ENCODE assay signal across 23 mouse cellular contexts in the genomic region with DNA sequence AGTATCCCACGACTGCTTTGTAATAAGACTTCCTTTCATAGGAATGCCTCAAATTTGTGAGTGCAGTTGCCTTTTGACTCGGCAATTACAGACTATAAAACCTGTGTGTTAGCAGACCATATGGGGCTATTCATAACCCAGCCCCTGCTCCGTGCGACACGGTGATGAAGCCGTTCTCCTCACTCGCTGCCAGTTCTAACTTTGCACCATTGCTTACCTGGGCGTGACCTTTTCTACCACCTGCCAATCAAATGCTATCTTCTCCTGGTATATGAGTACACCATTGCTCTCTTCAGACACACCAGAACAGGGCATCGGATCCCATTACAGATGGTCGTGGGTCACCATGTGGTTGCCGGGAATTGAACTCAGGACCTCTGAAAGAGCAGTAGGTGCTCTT.
DNase-seq lines count a peak whose midpoint lies in the region; ATAC-seq lines count a peak whose summit lies in the region.
"Had no signal": no experiment of that assay in that cellular context is flagged by ENCODE, and none has a peak within 500 bp of the region (broad histone marks: within the 10 kb centered on the region; RNA-seq: fewer than 3 reads in every experiment).

No protein-coding gene starts in this region.

- no peak overlapping the region for H3K27ac ChIP-seq in midbrain, embryonic 11.5 days (ENCODE audit: low read depth, low read length)
- no peak overlapping the region for H3K27ac ChIP-seq in midbrain, embryonic 10.5 days (replicated peaks)
- no peak overlapping the region for H3K27ac ChIP-seq in limb, embryonic 13.5 days
- no peak overlapping the region for H3K27ac ChIP-seq in midbrain, embryonic 13.5 days
- H3K27ac ChIP-seq: forebrain, embryonic 12.5 days; heart, embryonic 13.5 days; hindbrain, embryonic 14.5 days had no signal

- no peaks in the 10 kb centered on the region for H3K4me1 ChIP-seq in midbrain, embryonic 11.5 days (ENCODE audit: control insufficient read depth, insufficient read depth, low read length)
- peaks cover 17% of the 10 kb centered on the region for H3K4me1 ChIP-seq in midbrain, embryonic 10.5 days
- peaks cover 12% of the 10 kb centered on the region for H3K4me1 ChIP-seq in limb, embryonic 13.5 days
- H3K4me1 ChIP-seq in midbrain, embryonic 13.5 days (replicated peaks): 0 out of 2 replicates have a peak, but pooled peaks cover 7% of the 10 kb centered on the region

- no peak overlapping the region for H3K4me2 ChIP-seq in midbrain, embryonic 11.5 days
- no peak overlapping the region for H3K4me2 ChIP-seq in limb, embryonic 13.5 days (replicated peaks)
- H3K4me2 ChIP-seq in midbrain, embryonic 13.5 days (replicated peaks): no peak overlapping the region
- H3K4me2 ChIP-seq: forebrain, embryonic 12.5 days; heart, embryonic 13.5 days; hindbrain, embryonic 14.5 days; lung, embryonic 14.5 days had no signal

- no peaks in the 10 kb centered on the region for H3K9me3 ChIP-seq in midbrain, embryonic 11.5 days (ENCODE audit: control insufficient read depth, low read length)
- H3K9me3 ChIP-seq in midbrain, embryonic 10.5 days (replicated peaks): no peaks in the 10 kb centered on the region
- H3K9me3 ChIP-seq in limb, embryonic 13.5 days: no peaks in the 10 kb centered on the region
- no peaks in the 10 kb centered on the region for H3K9me3 ChIP-seq in midbrain, embryonic 13.5 days
- H3K9me3 ChIP-seq: forebrain, embryonic 12.5 days; heart, embryonic 13.5 days had no signal

- WGBS in midbrain, embryonic 11.5 days: 63% methylated on average over 11 of the region's 11 CpGs
- WGBS in midbrain, embryonic 10.5 days: 71% methylated on average over 11 of the region's 11 CpGs
- WGBS in limb, embryonic 13.5 days: 50% methylated on average over 11 of the region's 11 CpGs
- WGBS in midbrain, embryonic 13.5 days: 54% methylated on average over 11 of the region's 11 CpGs

- no peak overlapping the region for H3K4me3 ChIP-seq in midbrain, embryonic 11.5 days (ENCODE audit: low read depth, low read length)
- H3K4me3 ChIP-seq in midbrain, embryonic 10.5 days: no peak overlapping the region
- no peak overlapping the region for H3K4me3 ChIP-seq in limb, embryonic 13.5 days
- H3K4me3 ChIP-seq in midbrain, embryonic 13.5 days (replicated peaks): no peak overlapping the region
- H3K4me3 ChIP-seq: forebrain, embryonic 12.5 days; heart, embryonic 13.5 days had no signal

- no peaks in the 10 kb centered on the region for H3K36me3 ChIP-seq in midbrain, embryonic 11.5 days (ENCODE audit: control insufficient read depth, insufficient read depth, low read length)
- no peaks in the 10 kb centered on the region for H3K36me3 ChIP-seq in midbrain, embryonic 10.5 days
- peaks cover 10% of the 10 kb centered on the region for H3K36me3 ChIP-seq in limb, embryonic 13.5 days
- no peaks in the 10 kb centered on the region for H3K36me3 ChIP-seq in midbrain, embryonic 13.5 days
- H3K36me3 ChIP-seq: forebrain, embryonic 12.5 days had no signal

- no peak overlapping the region for H3K9ac ChIP-seq in midbrain, embryonic 11.5 days (ENCODE audit: low read length)
- H3K9ac ChIP-seq in limb, embryonic 13.5 days: no peak overlapping the region
- no peak overlapping the region for H3K9ac ChIP-seq in midbrain, embryonic 13.5 days (replicated peaks)
- H3K9ac ChIP-seq: forebrain, embryonic 12.5 days; heart, embryonic 13.5 days; hindbrain, embryonic 14.5 days; lung, embryonic 14.5 days had no signal

- DNase-seq in embryo, embryonic 10 days (ENCODE audit: low spot score): peak; percentile 3
- DNase-seq in embryo, embryonic 10.5 days (ENCODE audit: low spot score): no peak
- no peak for DNase-seq in midbrain, embryonic 11.5 days (ENCODE audit: low spot score, missing footprints)
- no peak for DNase-seq in midbrain, embryonic 10.5 days (ENCODE audit: low spot score)
- no peak for DNase-seq in kidney, adult 9 months
- no peak for DNase-seq in cerebellum, postnatal 14 days
- DNase-seq: adrenal gland, postnatal 14 days; cerebellum, adult 9-11 months; embryo, embryonic 11 days; gastrocnemius, postnatal 14 days; heart, adult 18-20 months; kidney, adult 18-20 months; kidney, postnatal 10 days; layer of hippocampus, postnatal 36 days; left cerebral cortex, postnatal 4 days; lung, postnatal 4 days; thymus, adult 2 months had no signal

- H3K27me3 ChIP-seq in midbrain, embryonic 11.5 days (ENCODE audit: control insufficient read depth, insufficient read depth, low read length): no peaks in the 10 kb centered on the region
- no peaks in the 10 kb centered on the region for H3K27me3 ChIP-seq in midbrain, embryonic 10.5 days (ENCODE audit: low read depth, poor library complexity, severe bottlenecking)
- no peaks in the 10 kb centered on the region for H3K27me3 ChIP-seq in limb, embryonic 13.5 days
- H3K27me3 ChIP-seq in midbrain, embryonic 13.5 days: no peaks in the 10 kb centered on the region
- H3K27me3 ChIP-seq: heart, embryonic 13.5 days had no signal

- ATAC-seq in midbrain, embryonic 11.5 days (ENCODE audit: low FRiP score): peak; percentile 46
- ATAC-seq in limb, embryonic 13.5 days (ENCODE audit: low FRiP score, low read depth): 0 out of 2 replicates have a peak, but pooled peaks have one; percentile 15
- ATAC-seq in midbrain, embryonic 13.5 days: peak; percentile 66; the same call in 1 of the 2 replicates

Comparison
In these comparisons a context has a peak if more than half of its experiments do, and no peak if none do; other contexts are left out.
1. ATAC-seq: peak in every context shown above with its lines; median percentile 66 in midbrain, embryonic 13.5 days; 46 in midbrain, embryonic 11.5 days; 15 in limb, embryonic 13.5 days.